Mouse (Mus musculus): ENCODE measurements around the gene Gm27021.

GRCm38 (mm10) chr8:120614491-120614890 is 53.4 kb downstream of the Gm27021 start:
- TF ChIP-seq POLR2A (IDR thresholded peaks at IDR 0.05; ENCODE audit: borderline replicate concordance, extremely low read depth, insufficient read depth, insufficient read length, poor library complexity, severe bottlenecking) = no peak
- TF ChIP-seq CTCF (IDR thresholded peaks at IDR 0.05; ENCODE audit: borderline replicate concordance, extremely low read depth, insufficient read depth, insufficient read length) = no peak
